Mouse (Mus musculus) cerebellum, adult 9-10 months (tissue): ENCODE results near the gene Eef1a1.
"Not testable (repeated sequence)": the region's sequence is repeated elsewhere in the genome, so short reads cannot be mapped to it uniquely, and the experiment has no call there.

Experiments used
- DNase-seq: peaks from one replicate; pipeline ENCODE4 v3.0.0; 2022

Eef1a1 gene

GRCm38 (mm10) chr9:78488890-78489420 is at the start of gene Eef1a1:
TSS of gene Eef1a1 (minus strand) at chr9:78489151.
- peak; percentile 52 for DNase-seq

- DNase-seq: no peak
Observed at GRCm38 (mm10) chr9:78538421-78538820, 49.5 kb upstream of the Eef1a1 start.

GRCm38 (mm10) chr9:78537154-78537873 is 48.4 kb upstream of the Eef1a1 start:
- peak; percentile 79 for DNase-seq

- no peak for DNase-seq
Observed at GRCm38 (mm10) chr9:78534606-78535005, 45.7 kb upstream of the Eef1a1 start.

GRCm38 (mm10) chr9:78533296-78533935 is 44.5 kb upstream of the Eef1a1 start:
- no peak for DNase-seq

- no peak for DNase-seq
Observed at GRCm38 (mm10) chr9:78532341-78532819, 43.4 kb upstream of the Eef1a1 start.

GRCm38 (mm10) chr9:78531816-78532215 is 42.9 kb upstream of the Eef1a1 start:
- DNase-seq: no peak

- peak; percentile 74 for DNase-seq
Observed at GRCm38 (mm10) chr9:78527767-78528381, 38.9 kb upstream of the Eef1a1 start.

- DNase-seq: peak; percentile 63
Observed at GRCm38 (mm10) chr9:78527301-78527761, 38.4 kb upstream of the Eef1a1 start.

- no peak for DNase-seq
Observed at GRCm38 (mm10) chr9:78526206-78526605, 37.3 kb upstream of the Eef1a1 start.

GRCm38 (mm10) chr9:78525451-78526135 is 36.6 kb upstream of the Eef1a1 start:
- DNase-seq: no peak

GRCm38 (mm10) chr9:78521689-78522088 is 32.7 kb upstream of the Eef1a1 start:
- DNase-seq: no peak

GRCm38 (mm10) chr9:78520780-78521601 is 32.0 kb upstream of the Eef1a1 start:
- peak; percentile 40 for DNase-seq

- peak; percentile 33 for DNase-seq
Observed at GRCm38 (mm10) chr9:78520127-78520779, 31.3 kb upstream of the Eef1a1 start.

GRCm38 (mm10) chr9:78517237-78517636 is 28.3 kb upstream of the Eef1a1 start:
- not testable (repeated sequence) for DNase-seq

- DNase-seq: no peak
Observed at GRCm38 (mm10) chr9:78516125-78516524, 27.2 kb upstream of the Eef1a1 start.

GRCm38 (mm10) chr9:78514681-78515080 is 25.7 kb upstream of the Eef1a1 start:
- DNase-seq: no peak

GRCm38 (mm10) chr9:78513776-78514500 is 25.0 kb upstream of the Eef1a1 start:
- DNase-seq: no peak

- DNase-seq: no peak
Observed at GRCm38 (mm10) chr9:78511705-78512104, 22.8 kb upstream of the Eef1a1 start.

- DNase-seq: no peak
Observed at GRCm38 (mm10) chr9:78508106-78508786, 19.3 kb upstream of the Eef1a1 start.
